Mouse (Mus musculus) embryonic facial prominence, embryonic 15.5 days (tissue): ENCODE measurements around the gene Clp1. TPM values are rescaled to one million over a fixed set of nuclear protein-coding genes. Genes with fewer than 3 reads are reported as not detected.

Experiments used
- ATAC-seq: fragments of 200-750 bp; cut with Nextera tagmentation; 2 replicates; pipeline ENCODE4 v1.8.0; 2017; ENCODE audit warnings: low read depth, moderate TSS enrichment; ENCODE audit not compliant: insufficient number of reproducible peaks, low FRiP score, low TSS enrichment
- H3K27ac ChIP-seq: fragments of 300-500 bp; sonication (generic); replicated peaks from 2 replicates; pipeline ENCODE4 v1.5.1; 2015; ENCODE audit warnings: mild to moderate bottlenecking, inconsistent platforms
- H3K27me3 ChIP-seq: fragments of 300-500 bp; sonication (generic); 2 replicates; pipeline ENCODE4 v1.6.1; 2015; ENCODE audit warnings: inconsistent platforms
- H3K36me3 ChIP-seq: fragments of 300-500 bp; sonication (generic); 2 replicates; pipeline ENCODE4 v1.6.1; 2015; ENCODE audit warnings: mild to moderate bottlenecking, inconsistent platforms
- H3K4me1 ChIP-seq: fragments of 300-500 bp; sonication (generic); 2 replicates; pipeline ENCODE4 v1.6.1; 2015; ENCODE audit warnings: inconsistent platforms
- H3K4me2 ChIP-seq: fragments of 300-500 bp; sonication (generic); replicated peaks from 2 replicates; pipeline ENCODE4 v1.6.1; 2015; ENCODE audit warnings: mild to moderate bottlenecking, inconsistent platforms
- H3K4me3 ChIP-seq: fragments of 300-500 bp; sonication (generic); replicated peaks from 2 replicates; pipeline ENCODE4 v1.5.1; 2015; ENCODE audit warnings: mild to moderate bottlenecking, inconsistent platforms
- H3K9ac ChIP-seq: fragments of 300-500 bp; sonication (generic); 2 replicates; pipeline ENCODE4 v1.6.1; 2015; ENCODE audit warnings: inconsistent platforms
- H3K9me3 ChIP-seq: fragments of 300-500 bp; sonication (generic); replicated peaks from 2 replicates; pipeline ENCODE4 v1.6.1; 2016; ENCODE audit warnings: inconsistent platforms
- WGBS: fragments of 180-500 bp; shearing (Covaris S2); methylation state at CpG from one replicate; pipeline ENCODE4 v1.1.7; 2015; 5-methylcytosine and 5-hydroxymethylcytosine counted together
- polyA plus RNA-seq: library from polyadenylated mRNA; unstranded; fragments of >200 nt; fragmentation: Nextera tagmentation; extraction: Ambion mirVana; gene quantifications from 2 replicates; pipeline ENCODE4 v1.2.1, GENCODE M21; 2015

Gene Clp1
- polyA plus RNA-seq, 1 experiment from 2014 or later, result 29.1 TPM

DNA sequence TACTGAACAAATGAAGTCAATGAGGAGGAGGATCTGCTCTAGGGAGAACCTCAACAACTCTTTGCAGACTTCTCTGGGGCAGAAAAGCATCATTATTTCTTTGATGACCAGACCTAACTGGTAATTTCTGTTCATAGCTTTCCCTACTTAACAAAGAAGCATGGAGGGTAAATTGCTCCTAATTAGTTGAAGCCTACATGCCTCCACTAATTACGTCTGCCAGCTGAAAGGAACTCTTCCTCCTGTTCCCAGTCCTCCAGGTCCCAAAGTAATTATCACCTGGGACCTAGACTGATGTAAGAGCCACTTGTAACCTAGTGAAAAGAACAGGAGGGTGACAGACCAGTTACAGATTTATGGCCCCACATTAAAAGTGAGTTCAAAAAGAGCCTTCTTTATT is 19.6 kb downstream of the Clp1 start:
- Histone ChIP-seq H3K27me3 (no peaks in the 10 kb centered on the region), H3K4me3 (no peak overlapping the region), H3K4me1 (peaks cover 10% of the 10 kb centered on the region; the same call in 1 of the 2 replicates), H3K4me2 (no peak overlapping the region), H3K36me3 (peaks cover 15% of the 10 kb centered on the region), H3K9me3 (no peaks in the 10 kb centered on the region), H3K9ac (no peak overlapping the region), H3K27ac (no peak overlapping the region)
- no peak for ATAC-seq
- WGBS, result 43% methylated on average over 1 of the region's 1 CpGs

DNA sequence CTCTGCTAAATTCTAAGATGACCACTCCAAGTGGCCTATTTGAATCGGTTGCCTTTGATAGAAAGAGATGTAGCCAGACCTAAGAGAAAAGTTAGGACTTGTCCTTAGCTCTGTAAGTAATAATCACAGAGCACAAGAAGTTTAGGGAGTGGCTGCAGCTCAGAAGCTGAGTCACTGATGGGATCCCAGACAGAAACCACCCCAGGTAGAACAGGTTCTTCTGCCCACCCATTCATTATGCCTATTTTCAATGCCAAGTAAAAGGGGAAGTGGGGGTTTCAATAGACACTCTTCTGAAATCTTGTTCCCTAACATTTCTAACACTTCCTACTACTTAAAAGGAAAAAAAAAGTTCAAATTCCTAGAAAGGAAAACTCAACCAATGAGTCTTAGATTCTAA is 21.9 kb downstream of the Clp1 start:
- H3K27me3 ChIP-seq, result no peaks in the 10 kb centered on the region
- 0 out of 2 replicates have a peak overlapping the region, but pooled peaks have one; percentile 12 for H3K4me2 ChIP-seq
- peak overlapping the region; percentile 77; the same call in 1 of the 2 replicates for H3K27ac ChIP-seq
- peaks cover 10% of the 10 kb centered on the region; the same call in 1 of the 2 replicates for H3K4me1 ChIP-seq
- H3K9me3 ChIP-seq, result no peaks in the 10 kb centered on the region
- 50% methylated on average over 1 of the region's 1 CpGs for WGBS
- no peak for ATAC-seq
- no peak overlapping the region for H3K4me3 ChIP-seq
- peaks cover 10% of the 10 kb centered on the region for H3K36me3 ChIP-seq
- no peak overlapping the region for H3K9ac ChIP-seq

DNA sequence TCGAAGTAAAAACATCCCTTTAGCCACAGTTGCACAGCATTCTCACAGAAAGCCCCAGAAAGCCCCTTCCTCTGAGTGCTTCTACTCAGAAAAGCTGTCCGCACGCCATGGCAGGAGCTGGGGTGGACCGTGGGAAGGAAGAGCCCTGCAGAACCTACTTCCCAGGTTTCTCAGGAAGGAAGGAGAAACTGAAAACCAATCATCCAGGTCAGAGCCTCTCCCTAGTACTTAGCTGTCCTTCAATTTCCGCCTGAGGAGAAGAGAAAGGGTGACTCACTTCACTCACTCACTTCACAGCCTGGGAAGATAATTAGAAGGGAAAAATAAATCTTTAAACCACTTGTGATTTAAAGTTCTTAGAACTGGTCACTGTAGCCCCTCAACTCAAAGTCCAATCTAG is 22.8 kb downstream of the Clp1 start:
- no peak overlapping the region for H3K4me3 ChIP-seq
- no peak overlapping the region for H3K4me2 ChIP-seq
- WGBS, result 69% methylated on average over 5 of the region's 5 CpGs
- H3K27ac ChIP-seq, result peak overlapping the region; percentile 68; the same call in 1 of the 2 replicates
- H3K36me3 ChIP-seq, result peaks cover 4% of the 10 kb centered on the region; the same call in 1 of the 2 replicates
- H3K27me3 ChIP-seq, result no peaks in the 10 kb centered on the region
- no peak overlapping the region for H3K9ac ChIP-seq
- peaks cover 10% of the 10 kb centered on the region; the same call in 1 of the 2 replicates for H3K4me1 ChIP-seq
- no peak for ATAC-seq
- no peaks in the 10 kb centered on the region for H3K9me3 ChIP-seq

DNA sequence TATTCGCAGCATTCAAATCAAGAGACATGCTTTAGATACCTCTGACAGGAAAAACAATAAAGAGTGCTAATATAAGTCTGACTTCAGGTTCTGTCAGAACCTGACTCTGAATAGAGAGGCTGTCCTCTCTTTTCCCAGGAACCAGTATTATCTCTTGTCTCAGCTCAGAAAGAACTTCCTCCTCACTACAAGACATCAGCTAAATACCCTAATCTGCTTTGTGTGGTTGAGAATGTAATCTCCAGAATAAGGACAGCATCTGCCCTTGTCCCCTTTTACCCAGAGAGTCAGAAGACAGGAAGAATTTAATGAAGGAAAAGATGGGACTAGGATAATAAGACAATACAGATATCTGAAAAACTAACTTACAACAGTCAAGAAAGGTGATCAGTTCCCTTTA is 23.7 kb downstream of the Clp1 start:
- H3K27me3 ChIP-seq, result no peaks in the 10 kb centered on the region
- no peak for ATAC-seq
- no peaks in the 10 kb centered on the region for H3K9me3 ChIP-seq
- no peak overlapping the region for H3K27ac ChIP-seq
- peaks cover 6% of the 10 kb centered on the region; the same call in 1 of the 2 replicates for H3K36me3 ChIP-seq
- WGBS, result 79% methylated on average over 1 of the region's 1 CpGs
- no peak overlapping the region for H3K9ac ChIP-seq
- no peak overlapping the region for H3K4me3 ChIP-seq
- H3K4me1 ChIP-seq, result peaks cover 10% of the 10 kb centered on the region; the same call in 1 of the 2 replicates
- no peak overlapping the region for H3K4me2 ChIP-seq

DNA sequence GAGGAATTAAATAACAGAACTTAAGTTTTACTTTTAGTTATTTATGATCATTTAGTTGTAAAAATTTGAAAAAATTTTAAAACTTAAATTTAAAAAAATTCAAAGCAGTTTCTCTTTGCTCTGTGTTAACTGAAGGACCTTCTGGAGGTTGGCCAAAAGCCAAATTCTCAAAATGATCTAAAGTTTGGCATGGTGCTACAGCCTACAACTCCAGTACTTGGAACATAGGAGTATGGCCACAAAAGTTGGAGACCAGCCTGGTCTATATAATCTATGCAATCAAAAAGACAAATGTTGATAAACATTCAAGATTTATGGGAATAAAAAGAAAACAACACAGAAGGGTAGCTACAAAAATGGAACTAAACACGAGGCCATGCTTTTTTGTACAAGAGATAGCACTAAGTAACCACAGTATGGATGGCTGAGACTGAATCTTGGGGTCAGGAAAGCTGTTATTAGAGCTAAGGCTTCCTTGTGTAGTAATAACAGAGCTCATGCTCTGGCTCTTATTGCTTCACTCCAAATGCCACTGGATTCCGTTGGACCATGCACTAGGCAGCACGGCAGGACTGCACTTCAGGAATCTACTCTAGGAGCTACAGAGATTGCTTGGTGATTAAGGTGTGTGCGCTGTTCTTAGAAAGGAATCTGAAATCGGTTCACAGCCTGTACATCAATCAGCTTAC is 32.0 kb downstream of the Clp1 start:
- peaks cover 61% of the 10 kb centered on the region for H3K36me3 ChIP-seq

DNA sequence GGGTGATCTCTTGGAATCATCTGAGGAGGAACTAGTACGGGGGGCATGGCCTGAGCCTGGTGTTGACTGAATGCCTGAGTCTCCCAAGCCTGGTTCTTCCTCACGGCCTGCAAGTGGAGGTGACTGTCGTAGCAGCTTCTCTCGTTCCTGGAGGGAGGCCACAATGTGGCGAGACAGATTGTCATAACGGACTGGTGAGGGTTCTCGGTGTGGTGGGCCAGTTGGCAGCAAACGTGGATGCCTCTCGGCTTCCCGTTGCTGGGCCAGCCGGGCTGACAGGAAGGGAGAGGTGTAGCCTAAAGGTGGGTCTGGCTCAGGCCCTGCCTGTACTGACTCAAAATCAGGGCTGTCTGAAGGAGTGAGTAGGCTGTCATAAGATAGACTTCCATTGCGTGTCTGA is 37.1 kb downstream of the Clp1 start:
- H3K4me3 ChIP-seq, result no peak overlapping the region
- no peaks in the 10 kb centered on the region for H3K27me3 ChIP-seq
- ATAC-seq, result no peak
- no peak overlapping the region for H3K4me2 ChIP-seq
- H3K4me1 ChIP-seq, result no peaks in the 10 kb centered on the region
- H3K9ac ChIP-seq, result no peak overlapping the region
- H3K9me3 ChIP-seq, result no peaks in the 10 kb centered on the region
- H3K27ac ChIP-seq, result no peak overlapping the region
- H3K36me3 ChIP-seq, result peaks cover 86% of the 10 kb centered on the region
- WGBS, result 87% methylated on average over 12 of the region's 12 CpGs

More for the DNA sequence above, 32.0 kb downstream of the Clp1 start:
- no peak for ATAC-seq
- Histone ChIP-seq H3K9ac (no peak overlapping the region), H3K9me3 (no peaks in the 10 kb centered on the region), H3K4me2 (no peak overlapping the region), H3K27ac (no peak overlapping the region), H3K4me1 (no peaks in the 10 kb centered on the region), H3K27me3 (no peaks in the 10 kb centered on the region), H3K4me3 (no peak overlapping the region)
- 91% methylated on average over 5 of the region's 5 CpGs for WGBS

DNA sequence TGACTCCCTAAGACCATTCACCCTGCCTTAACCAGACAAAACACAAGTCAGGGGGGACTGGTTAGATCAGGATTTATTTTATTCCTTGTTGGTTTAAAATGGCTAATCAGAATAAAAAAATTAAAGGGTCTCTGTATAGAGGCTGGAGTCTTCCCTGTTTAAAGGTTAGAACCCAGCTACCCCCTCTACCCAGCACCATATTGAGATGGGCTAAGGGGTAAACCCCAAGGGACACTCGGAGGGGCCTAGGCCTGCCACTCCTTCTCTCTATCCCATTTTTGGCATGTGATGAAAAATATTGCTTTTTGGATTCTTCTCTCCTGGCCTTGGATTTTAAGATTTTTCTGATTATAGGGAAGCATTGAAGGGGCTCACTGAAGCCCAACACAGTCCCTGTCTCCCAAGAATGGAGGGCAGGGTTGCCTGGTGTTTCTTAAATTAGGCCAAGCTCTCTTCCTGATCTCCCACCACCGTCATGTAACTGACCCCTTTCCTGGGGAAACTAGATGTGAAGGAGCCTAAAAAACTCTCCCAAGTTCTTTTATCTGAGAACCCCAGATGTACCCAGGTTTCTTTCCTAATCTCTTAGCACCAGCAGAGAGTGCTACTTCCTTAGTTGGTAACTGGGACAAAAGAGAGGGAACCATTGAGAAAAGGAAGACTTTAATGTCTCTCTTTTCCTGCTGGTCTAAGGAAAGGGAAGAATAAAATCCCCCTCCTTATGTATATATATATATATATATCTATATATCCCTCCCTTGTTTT is 38.9 kb downstream of the Clp1 start:
- Histone ChIP-seq H3K4me2 (no peak overlapping the region), H3K4me3 (no peak overlapping the region), H3K27me3 (no peaks in the 10 kb centered on the region), H3K27ac (no peak overlapping the region), H3K36me3 (peaks cover 84% of the 10 kb centered on the region), H3K9me3 (no peaks in the 10 kb centered on the region), H3K9ac (no peak overlapping the region), H3K4me1 (no peaks in the 10 kb centered on the region)
- no peak for ATAC-seq
- WGBS, result 85% methylated on average over 2 of the region's 2 CpGs

DNA sequence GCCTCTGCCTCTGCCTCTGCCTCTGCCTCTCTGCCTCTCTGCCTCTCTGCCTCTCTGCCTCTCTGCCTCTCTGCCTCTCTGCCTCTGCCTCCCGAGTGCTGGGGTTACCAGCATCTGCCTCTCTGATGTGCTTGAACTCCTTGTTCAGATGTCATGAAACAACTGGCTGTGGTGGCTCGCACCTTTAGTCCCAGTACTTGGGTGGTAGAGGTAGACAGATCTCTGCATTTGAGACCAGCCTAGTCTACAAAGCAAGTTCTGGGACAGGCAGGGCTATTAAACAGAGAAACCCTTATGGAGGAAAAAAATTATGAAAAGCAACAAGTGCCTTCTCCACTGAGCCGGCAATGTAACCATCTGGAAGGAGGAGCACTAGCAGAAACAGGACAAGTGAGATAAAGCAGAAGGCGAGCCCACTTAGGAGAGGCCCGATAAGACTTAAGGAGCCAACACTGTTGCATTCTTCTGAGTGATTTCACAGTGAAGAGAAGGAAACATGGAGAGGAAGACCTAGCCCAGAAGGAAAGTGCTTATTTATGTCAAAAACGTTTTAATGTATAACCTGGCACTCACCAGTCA is 44.5 kb downstream of the Clp1 start:
- no peaks in the 10 kb centered on the region for H3K9me3 ChIP-seq
- no peak overlapping the region for H3K9ac ChIP-seq
- no peak for ATAC-seq
- no peak overlapping the region for H3K4me3 ChIP-seq
- H3K27me3 ChIP-seq, result no peaks in the 10 kb centered on the region
- no peak overlapping the region for H3K27ac ChIP-seq
- no peak overlapping the region for H3K4me2 ChIP-seq
- H3K4me1 ChIP-seq, result peaks cover 8% of the 10 kb centered on the region
- H3K36me3 ChIP-seq, result peaks cover 45% of the 10 kb centered on the region
- 83% methylated on average over 6 of the region's 6 CpGs for WGBS

DNA sequence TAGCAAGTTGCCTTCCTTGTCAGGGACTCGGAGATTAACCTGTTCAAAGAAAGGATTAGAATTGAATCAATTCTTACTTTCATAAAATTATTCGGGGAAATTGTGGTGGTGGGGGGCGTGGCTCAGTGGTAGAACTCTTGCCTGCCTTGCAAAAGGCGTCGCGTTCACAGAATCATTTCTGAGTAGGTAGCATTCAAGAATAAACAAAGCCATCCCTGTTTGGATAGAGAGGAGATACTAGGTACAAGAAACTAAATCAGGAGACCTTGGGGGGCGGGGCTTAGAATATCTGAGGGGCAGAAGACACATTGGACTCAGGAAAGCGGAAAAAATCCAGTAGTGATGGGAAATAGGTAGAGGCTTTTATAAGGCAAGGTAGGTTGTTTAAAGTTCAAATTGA is 48.1 kb downstream of the Clp1 start, which contains the start of gene Tmx2:
Gene Tmx2, minus strand, starts transcription at position 125 of the 400 bp plus-strand sequence.
- WGBS, result 15% methylated on average over 8 of the region's 8 CpGs
- peak within 1 kb of the TSS; percentile 59 for H3K4me2 ChIP-seq
- peak within 1 kb of the TSS; percentile 73 for H3K4me3 ChIP-seq
- H3K27me3 ChIP-seq, result no peaks in the 10 kb centered on the region
- no peak for ATAC-seq
- H3K9me3 ChIP-seq, result no peaks in the 10 kb centered on the region
- peak within 1 kb of the TSS; percentile 63 for H3K9ac ChIP-seq
- H3K27ac ChIP-seq, result peak within 1 kb of the TSS; percentile 74
- H3K36me3 ChIP-seq, result peaks cover 29% of the 10 kb centered on the region
- peaks cover 15% of the 10 kb centered on the region for H3K4me1 ChIP-seq

DNA sequence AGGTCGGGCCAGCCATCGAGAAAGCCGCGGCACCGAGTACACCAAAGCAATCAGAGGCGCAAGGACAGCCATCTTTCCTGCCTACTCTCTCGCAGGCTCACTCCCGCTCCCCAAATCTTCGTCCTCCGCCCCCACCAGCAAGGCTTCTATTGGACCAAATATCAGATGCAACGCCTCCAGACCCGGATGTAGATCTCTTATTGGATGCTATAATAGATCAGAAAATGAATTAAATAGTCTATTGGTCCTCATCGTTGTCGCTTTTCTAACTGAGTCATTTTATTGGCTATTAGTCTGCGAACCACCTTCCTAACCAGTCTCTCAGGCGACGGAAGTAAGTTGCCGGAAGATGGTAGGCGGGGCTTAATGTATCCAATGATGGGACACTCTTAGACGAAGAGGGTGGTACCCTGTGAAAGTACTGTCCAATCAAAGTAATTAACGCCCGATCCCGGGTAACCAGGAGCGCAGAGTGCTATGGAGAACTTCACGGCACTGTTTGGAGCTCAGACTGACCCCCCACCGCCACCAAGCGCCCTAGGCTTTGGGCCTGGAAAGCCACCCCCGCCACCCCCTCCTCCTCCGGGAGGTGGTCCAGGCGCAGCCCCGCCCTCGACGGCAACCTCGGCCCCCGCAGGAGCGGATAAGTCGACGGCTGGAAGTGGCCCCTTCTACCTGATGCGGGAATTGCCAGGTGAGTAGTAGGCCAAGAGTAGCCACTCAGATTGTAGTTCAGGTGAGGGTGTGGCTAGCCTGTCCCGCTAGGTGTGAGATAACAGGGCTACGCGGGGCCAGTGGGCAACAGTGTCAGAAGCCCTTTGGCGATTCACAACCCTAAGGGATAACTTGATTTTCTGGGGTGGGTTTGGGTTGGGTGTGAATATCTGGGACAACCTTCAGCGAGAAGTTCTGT is 48.9 kb downstream of the Clp1 start, which contains the start of the genes Gm28635 and Med19:
Gene Gm28635, minus strand, starts transcription at position 74 of the 913 bp plus-strand sequence.
Gene Med19, plus strand, starts transcription at position 435 of the 913 bp plus-strand sequence.
- Histone ChIP-seq H3K9ac (peak within 1 kb of the TSS; percentile 63), H3K4me2 (peak within 1 kb of the TSS; percentile 74), H3K4me3 (peak within 1 kb of the TSS; percentile 73), H3K36me3 (peaks cover 33% of the 10 kb centered on the region), H3K27me3 (no peaks in the 10 kb centered on the region), H3K4me1 (peaks cover 15% of the 10 kb centered on the region), H3K9me3 (no peaks in the 10 kb centered on the region), H3K27ac (peak within 1 kb of the TSS; percentile 74)
- peak; percentile 100 for ATAC-seq
- WGBS, result under 1% methylated on average over 44 of the region's 44 CpGs
